Mouse (Mus musculus): ENCODE data around the gene C4b. TPM values are rescaled to one million over a fixed set of nuclear protein-coding genes. Genes with fewer than 3 reads are reported as not detected.

The C4b gene
- polyA plus RNA-seq, 1 experiment from 2014 or later = not detected

DNA sequence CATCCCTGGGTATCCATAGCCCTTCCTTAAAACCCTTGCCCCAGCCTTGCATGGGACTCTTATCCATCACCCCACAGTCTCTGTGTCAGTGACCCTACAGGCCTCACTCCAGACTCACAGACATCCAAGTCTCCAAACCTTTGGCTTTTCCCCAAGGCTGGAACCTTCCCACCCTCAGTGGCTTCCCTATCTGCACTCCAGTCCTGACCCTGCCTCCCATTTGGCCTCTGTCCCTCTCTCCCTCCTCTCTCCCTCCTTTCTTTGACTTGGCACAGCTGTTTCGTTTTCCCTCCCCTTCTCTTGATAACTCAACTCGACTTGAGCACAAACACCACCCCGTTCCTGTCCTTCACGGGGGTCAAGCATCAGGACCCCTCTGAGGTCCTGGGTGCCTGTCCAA, 53.2 kb downstream of the C4b start:
- Histone ChIP-seq H3K27me3 (ENCODE audit: insufficient read depth, poor library complexity, severe bottlenecking) (peaks cover 13% of the 10 kb centered on the region; the same call in 1 of the 2 replicates), H3K36me3 (no peaks in the 10 kb centered on the region), H3K4me3 (no peak overlapping the region), H3K27ac (no peak overlapping the region), H3K4me1 (peaks cover 23% of the 10 kb centered on the region), H3K9me3 (no peaks in the 10 kb centered on the region)
- no peak for DNase-seq (ENCODE audit: low spot score)
- WGBS = 56% methylated on average over 4 of the region's 4 CpGs

DNA sequence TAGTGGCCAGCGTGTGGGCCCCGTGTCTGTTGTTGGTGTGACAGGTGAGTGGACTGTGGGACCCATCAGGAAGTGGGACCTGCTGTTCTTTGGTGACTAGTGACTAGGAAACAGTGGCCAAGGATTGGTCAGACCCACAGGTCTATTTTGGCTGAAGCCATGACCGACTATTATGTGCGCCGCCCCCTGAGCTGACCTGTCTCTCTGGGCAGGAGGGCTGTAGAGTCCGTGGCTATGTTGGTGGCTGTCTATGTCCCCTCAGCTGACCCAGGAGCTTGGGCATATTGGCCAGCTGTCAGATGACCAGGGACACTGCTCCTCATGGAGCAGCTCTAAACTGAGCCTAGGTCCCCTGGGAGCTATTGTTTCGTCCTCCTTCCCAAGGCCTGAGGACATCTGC, 54.8 kb downstream of the C4b start:
- H3K36me3 ChIP-seq = no peaks in the 10 kb centered on the region
- H3K9me3 ChIP-seq = no peaks in the 10 kb centered on the region
- WGBS = 86% methylated on average over 7 of the region's 7 CpGs
- H3K27ac ChIP-seq = no peak overlapping the region
- H3K4me3 ChIP-seq = no peak overlapping the region
- peaks cover 38% of the 10 kb centered on the region for H3K4me1 ChIP-seq
- DNase-seq (ENCODE audit: low spot score) = no peak
- peaks cover 20% of the 10 kb centered on the region for H3K27me3 ChIP-seq (ENCODE audit: insufficient read depth, poor library complexity, severe bottlenecking)

DNA sequence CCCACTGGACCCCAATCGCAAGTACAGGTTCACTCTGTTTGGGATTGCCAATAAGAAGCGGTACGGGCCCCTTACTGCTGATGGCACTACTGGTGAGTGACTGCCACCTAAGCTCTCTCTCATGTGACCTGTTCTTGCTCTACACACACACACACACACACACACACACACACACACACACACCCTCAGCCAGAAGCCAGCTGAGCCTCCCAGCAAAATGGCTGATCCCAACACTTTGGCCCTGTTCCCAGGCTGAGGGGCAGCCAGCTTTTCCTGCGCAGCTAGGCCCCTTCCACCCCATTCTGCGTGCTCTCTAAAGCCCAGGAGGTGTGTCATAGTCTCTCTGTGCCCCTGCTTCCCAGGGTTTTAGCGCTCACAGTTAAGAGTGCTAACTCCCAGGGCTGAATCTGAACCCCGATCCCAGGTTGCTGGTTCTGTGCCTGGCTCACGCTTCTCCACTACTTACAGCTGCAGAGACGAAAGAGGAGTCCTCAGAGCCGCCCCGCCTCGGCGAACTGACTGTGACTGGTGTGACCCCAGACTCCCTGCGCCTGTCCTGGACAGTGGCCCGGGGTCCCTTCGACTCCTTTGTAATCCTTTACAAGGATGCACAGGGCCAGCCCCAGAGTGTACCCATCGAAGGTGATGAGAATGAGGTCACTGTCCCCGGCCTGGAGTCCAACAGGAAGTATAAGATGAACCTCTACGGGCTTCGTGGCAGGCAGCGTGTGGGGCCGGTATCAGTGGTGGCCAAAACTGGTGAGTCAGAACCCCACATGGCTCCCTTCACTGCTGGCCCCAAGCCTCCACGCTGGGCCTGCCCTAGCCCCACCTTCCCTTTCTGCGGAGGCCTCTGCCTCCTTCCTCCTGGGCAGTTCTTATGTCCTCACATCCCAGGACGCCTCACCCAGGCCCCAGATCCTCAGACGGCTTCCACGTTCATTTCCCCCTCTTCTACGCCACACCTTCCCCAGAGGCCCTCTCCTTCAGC, 58.3 kb downstream of the C4b start:
- DNase-seq (ENCODE audit: low spot score) = no peak
- Histone ChIP-seq H3K27ac (peak overlapping the region; percentile 30; the same call in 1 of the 2 replicates), H3K4me3 (no peak overlapping the region), H3K27me3 (ENCODE audit: insufficient read depth, poor library complexity, severe bottlenecking) (peaks cover 20% of the 10 kb centered on the region), H3K4me1 (peaks cover 47% of the 10 kb centered on the region), H3K36me3 (no peaks in the 10 kb centered on the region), H3K9me3 (no peaks in the 10 kb centered on the region)
- WGBS = 77% methylated on average over 28 of the region's 28 CpGs

DNA sequence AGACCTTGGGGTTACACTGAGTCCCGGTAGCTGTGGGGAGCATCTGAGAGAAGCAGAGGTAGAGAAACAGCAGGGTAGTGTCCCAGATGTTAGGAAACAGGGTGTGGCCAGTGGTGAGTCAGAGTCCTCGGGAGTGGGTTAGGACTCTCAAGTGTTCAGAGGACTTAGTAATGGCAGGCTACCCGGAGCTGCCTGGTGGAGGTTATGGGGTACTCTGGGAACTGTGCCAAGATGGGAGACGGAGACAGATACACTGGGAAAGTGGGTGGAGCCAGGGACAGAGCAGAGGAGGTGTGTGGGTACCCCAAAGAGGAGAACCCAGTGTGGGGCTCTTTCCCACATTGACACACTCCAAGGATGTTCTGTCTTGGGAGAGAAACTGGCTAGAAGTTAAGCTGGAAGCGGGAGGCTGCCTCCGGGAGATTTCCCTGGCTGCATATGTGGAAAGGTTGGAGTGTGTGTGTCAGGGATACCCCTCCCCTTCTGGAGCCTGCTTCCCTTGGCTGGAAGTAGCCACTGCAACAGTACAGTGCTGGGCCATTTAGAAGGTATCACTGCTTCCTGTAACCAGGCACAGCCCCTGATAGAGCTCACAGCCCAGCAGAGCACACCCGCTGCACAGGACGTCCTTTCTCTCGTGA, 59.3 kb downstream of the C4b start:
- H3K4me3 ChIP-seq = no peak overlapping the region
- 0 out of 2 replicates have a peak overlapping the region, but pooled peaks have one; percentile 5 for H3K27ac ChIP-seq
- 59% methylated on average over 9 of the region's 9 CpGs for WGBS
- no peaks in the 10 kb centered on the region for H3K9me3 ChIP-seq
- peaks cover 55% of the 10 kb centered on the region for H3K4me1 ChIP-seq
- H3K36me3 ChIP-seq = no peaks in the 10 kb centered on the region
- H3K27me3 ChIP-seq (ENCODE audit: insufficient read depth, poor library complexity, severe bottlenecking) = peaks cover 27% of the 10 kb centered on the region
- DNase-seq (ENCODE audit: low spot score) = no peak

DNA sequence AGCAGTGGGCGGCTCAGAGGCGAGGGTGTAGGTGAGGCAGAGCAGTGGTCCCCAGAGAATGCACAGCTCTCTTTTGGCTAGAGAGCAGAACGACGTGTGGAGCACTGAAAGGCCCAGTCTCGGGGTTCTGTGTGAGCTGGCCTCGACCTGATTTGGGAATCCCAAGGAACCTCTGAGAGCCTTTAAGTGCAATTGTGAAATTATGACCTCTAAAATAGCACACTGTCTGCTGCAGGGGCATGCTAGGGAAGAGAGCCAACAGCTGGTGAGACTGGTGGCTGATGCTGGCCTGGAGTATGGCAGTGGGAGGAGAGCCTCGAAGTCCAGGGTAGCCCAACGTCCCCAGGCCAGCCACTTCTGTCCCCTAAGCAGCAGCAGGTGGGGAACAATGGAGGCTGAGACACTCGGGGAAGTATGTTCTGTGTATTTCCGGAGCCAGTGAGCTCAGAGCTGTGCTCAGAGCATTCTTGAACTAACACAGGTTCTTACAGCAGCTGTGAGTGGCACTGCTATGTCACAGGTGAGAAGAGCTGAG, 59.9 kb downstream of the C4b start:
- WGBS = 71% methylated on average over 10 of the region's 10 CpGs
- Histone ChIP-seq H3K27me3 (ENCODE audit: insufficient read depth, poor library complexity, severe bottlenecking) (peaks cover 30% of the 10 kb centered on the region), H3K4me3 (no peak overlapping the region), H3K4me1 (peaks cover 55% of the 10 kb centered on the region), H3K36me3 (no peaks in the 10 kb centered on the region), H3K9me3 (no peaks in the 10 kb centered on the region), H3K27ac (0 out of 2 replicates have a peak overlapping the region, but pooled peaks have one; percentile 3)
- DNase-seq (ENCODE audit: low spot score) = no peak

DNA sequence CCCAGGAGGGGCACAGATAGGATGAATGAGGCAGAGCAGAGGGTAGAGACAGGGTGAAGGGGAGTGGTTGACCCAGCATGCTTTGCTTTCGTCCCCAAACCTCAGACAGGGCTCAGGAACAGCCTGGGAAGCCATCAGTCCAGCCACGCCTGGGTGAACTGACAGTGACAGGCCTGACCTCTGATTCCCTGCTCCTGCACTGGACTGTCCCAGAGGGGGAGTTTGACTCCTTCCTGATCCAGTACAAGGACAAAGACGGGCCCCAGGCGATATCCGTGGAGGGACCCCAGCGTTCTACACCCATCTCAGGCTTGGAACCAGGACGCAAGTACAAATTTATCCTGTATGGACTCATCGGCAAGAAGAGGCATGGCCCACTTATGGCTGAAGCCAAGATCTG, 60.5 kb downstream of the C4b start:
- Histone ChIP-seq H3K4me1 (peaks cover 55% of the 10 kb centered on the region), H3K36me3 (no peaks in the 10 kb centered on the region), H3K27ac (no peak overlapping the region), H3K27me3 (ENCODE audit: insufficient read depth, poor library complexity, severe bottlenecking) (peaks cover 36% of the 10 kb centered on the region), H3K9me3 (no peaks in the 10 kb centered on the region), H3K4me3 (no peak overlapping the region)
- 65% methylated on average over 8 of the region's 8 CpGs for WGBS
- no peak for DNase-seq (ENCODE audit: low spot score)

DNA sequence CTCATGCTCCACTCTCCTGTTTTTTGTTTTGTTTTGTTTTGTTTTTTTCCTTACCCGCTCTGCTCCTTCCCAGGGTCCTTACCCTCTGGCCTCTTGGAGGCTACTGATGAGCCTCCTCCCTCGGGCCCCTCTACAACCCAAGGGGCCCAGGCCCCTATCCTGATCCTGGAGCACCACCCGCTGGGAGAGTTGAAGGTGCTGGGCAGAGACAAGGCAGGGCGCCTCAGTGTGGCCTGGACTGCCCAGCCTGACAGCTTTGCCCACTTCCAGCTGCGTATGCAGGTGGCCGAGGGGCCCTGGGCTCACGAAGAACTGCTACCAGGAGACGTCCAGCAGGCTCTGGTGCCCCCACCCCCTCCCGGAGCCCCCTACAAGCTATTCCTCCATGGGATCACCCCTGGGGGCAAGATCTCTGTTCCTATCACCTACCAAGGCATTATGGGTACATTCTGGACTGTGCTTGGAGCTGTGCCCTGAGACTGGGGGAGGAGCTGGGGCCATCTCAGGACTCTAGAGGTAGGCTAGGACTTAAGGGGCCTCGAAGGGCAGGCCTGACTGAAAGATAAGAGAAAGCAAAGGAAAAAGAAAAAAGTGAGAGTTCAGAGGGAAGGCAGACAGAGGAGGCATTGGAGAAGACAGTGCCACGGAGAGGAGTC, 61.7 kb downstream of the C4b start:
- Histone ChIP-seq H3K9me3 (no peaks in the 10 kb centered on the region), H3K4me1 (peaks cover 55% of the 10 kb centered on the region), H3K36me3 (no peaks in the 10 kb centered on the region), H3K4me3 (no peak overlapping the region), H3K27me3 (ENCODE audit: insufficient read depth, poor library complexity, severe bottlenecking) (peaks cover 47% of the 10 kb centered on the region), H3K27ac (peak overlapping the region; percentile 57; the same call in 1 of the 2 replicates)
- DNase-seq (ENCODE audit: low spot score) = no peak
- WGBS = 62% methylated on average over 11 of the region's 11 CpGs

DNA sequence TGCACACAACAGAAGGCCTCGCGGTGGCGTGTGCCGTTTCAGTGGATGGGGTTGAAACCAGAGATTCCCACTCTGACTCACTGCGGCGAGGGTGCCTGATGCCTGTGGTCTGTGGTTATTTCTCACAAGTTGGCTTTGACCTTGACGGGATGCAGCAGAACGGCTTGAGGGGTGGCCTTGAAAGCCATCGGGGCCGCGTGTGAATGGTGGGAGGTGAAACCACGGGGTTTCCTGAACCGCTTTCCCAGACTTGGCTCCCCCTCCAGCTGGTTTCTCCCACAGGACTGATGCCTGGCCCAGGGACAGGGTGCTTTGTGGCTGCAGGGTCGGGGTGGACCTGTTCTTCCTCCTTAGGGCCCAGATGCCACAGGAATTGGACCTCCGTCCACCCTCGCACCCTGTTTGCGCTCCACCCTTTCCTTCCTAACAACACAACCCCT, 62.5 kb downstream of the C4b start:
- peaks cover 56% of the 10 kb centered on the region for H3K27me3 ChIP-seq (ENCODE audit: insufficient read depth, poor library complexity, severe bottlenecking)
- no peak overlapping the region for H3K4me3 ChIP-seq
- 65% methylated on average over 17 of the region's 17 CpGs for WGBS
- DNase-seq (ENCODE audit: low spot score) = no peak
- H3K4me1 ChIP-seq = peaks cover 59% of the 10 kb centered on the region
- no peaks in the 10 kb centered on the region for H3K36me3 ChIP-seq
- no peaks in the 10 kb centered on the region for H3K9me3 ChIP-seq
- H3K27ac ChIP-seq = peak overlapping the region; percentile 24; the same call in 1 of the 2 replicates

DNA sequence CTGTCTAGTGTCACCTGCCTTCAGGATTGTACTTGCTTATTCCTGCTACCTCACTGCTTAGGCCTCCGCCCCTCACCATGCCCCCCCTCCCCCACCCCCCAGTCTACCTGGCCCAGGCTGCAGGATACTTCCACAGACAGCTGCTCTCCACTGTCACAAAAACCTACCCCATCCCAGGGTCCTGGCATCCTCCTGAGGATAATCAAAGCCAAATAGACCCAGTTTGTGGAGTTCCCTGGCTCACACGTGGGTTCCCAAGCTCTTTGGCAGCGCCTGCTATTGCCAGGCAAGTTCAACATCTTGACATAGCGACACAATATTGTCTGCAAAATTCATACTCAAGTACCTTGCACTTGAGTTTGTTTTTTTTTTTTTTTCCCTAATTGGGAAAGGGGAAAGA, 63.1 kb downstream of the C4b start:
- Histone ChIP-seq H3K27me3 (ENCODE audit: insufficient read depth, poor library complexity, severe bottlenecking) (peaks cover 58% of the 10 kb centered on the region), H3K9me3 (no peaks in the 10 kb centered on the region), H3K27ac (no peak overlapping the region), H3K4me1 (peaks cover 60% of the 10 kb centered on the region), H3K36me3 (no peaks in the 10 kb centered on the region), H3K4me3 (no peak overlapping the region)
- no peak for DNase-seq (ENCODE audit: low spot score)
- WGBS = 83% methylated on average over 4 of the region's 4 CpGs

DNA sequence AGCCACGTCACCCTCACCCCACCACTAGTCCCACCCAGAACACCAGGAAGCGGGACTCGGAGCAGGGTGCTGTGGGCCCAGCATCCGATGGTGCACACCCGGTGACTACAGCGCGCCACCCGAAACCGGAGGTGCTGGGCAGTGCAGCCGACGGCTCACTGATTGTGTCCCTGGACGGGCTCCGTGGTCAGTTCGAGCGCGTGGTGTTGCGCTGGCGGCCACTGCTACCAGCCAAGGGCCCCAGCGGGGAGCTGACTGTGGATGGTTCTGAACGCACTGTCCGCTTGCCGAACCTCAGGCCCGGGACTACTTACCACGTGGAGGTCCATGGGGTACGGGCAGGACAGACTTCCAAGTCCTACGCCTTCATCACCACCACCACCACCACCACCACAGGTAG, 63.5 kb downstream of the C4b start:
- no peak overlapping the region for H3K27ac ChIP-seq
- DNase-seq (ENCODE audit: low spot score) = no peak
- H3K9me3 ChIP-seq = no peaks in the 10 kb centered on the region
- WGBS = 81% methylated on average over 26 of the region's 26 CpGs
- peaks cover 60% of the 10 kb centered on the region for H3K4me1 ChIP-seq
- H3K36me3 ChIP-seq = no peaks in the 10 kb centered on the region
- peaks cover 58% of the 10 kb centered on the region for H3K27me3 ChIP-seq (ENCODE audit: insufficient read depth, poor library complexity, severe bottlenecking)
- H3K4me3 ChIP-seq = no peak overlapping the region
